Mouse (Mus musculus) kidney, postnatal 10 days (tissue): ENCODE results near the gene Vtn.

Experiments
- DNase-seq: peaks from one replicate; pipeline ENCODE4 v3.0.0; 2021; ENCODE audit warnings: mixed read lengths

Gene Vtn

DNA sequence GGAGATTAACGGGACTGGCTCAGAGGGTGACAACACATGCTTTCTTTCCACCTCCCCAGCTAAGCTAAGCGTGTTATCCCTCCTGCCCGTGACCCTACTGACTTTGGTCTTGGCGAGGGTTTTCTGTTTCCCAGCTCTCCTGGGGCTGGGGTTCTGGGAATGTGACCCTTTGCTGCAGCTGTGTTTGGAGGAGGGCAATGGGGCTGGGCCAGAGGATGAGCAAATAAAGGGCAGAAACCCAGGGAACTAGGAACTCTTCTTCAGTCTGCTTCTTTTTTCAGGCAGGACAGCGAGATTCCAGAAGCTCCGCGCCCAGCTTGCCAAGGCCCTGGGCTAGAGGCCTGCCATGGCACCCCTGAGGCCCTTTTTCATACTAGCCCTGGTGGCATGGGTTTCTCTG, at the start of gene Vtn:
TSS of gene Vtn (plus strand) at position 88 of the 400 bp plus-strand sequence.
- DNase-seq, result no peak

- DNase-seq, result no peak
Observed at GRCm38 (mm10) chr11:78450337-78450736, 48.6 kb upstream of the Vtn start.

GRCm38 (mm10) chr11:78453675-78454074, 45.2 kb upstream of the Vtn start:
- DNase-seq, result peak; percentile 84

DNA sequence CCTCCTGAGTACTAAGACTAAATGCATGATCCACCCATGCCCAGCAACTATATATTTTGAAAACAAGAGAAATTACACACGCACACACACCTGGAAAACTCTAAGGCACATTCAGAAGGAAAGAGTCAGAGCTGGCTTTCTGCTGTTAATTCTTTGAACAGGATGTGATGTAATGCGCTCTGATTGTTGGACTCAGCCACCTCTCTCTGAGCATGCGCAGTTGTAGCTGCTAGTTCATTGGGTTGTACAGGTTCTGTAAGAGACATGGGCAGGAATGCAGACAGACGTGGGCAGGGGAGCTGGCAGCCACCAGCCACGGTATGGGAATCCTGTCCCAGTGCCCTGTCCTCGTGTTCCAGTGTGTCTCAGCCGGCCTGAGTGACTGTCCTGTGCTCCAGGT, 44.6 kb upstream of the Vtn start:
- DNase-seq, result no peak

- DNase-seq, result peak; percentile 68
Observed at GRCm38 (mm10) chr11:78455308-78455707, 43.6 kb upstream of the Vtn start.

- DNase-seq, result no peak
Observed at GRCm38 (mm10) chr11:78458740-78459139, 40.2 kb upstream of the Vtn start.

GRCm38 (mm10) chr11:78461894-78462293, 37.0 kb upstream of the Vtn start:
- no peak for DNase-seq

DNA sequence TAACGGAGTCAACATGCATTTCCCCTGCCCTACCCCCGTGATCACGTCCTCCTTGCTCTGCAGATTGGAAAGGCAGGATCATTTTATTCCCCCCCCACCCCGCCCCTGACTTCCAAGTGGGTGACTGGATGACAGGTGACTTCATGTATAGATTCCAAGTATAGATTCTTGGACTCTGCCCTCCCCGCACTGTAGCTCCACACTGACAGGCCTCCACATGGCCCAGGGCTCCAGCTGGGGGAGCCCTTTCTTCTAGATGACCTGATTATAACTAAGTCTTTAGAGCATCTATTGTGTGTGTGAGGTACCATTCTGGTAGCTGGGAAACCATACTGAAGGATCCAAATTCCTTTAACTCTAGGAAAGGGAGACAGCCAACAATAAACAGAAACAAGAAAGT, 36.2 kb upstream of the Vtn start:
- DNase-seq, result no peak

DNA sequence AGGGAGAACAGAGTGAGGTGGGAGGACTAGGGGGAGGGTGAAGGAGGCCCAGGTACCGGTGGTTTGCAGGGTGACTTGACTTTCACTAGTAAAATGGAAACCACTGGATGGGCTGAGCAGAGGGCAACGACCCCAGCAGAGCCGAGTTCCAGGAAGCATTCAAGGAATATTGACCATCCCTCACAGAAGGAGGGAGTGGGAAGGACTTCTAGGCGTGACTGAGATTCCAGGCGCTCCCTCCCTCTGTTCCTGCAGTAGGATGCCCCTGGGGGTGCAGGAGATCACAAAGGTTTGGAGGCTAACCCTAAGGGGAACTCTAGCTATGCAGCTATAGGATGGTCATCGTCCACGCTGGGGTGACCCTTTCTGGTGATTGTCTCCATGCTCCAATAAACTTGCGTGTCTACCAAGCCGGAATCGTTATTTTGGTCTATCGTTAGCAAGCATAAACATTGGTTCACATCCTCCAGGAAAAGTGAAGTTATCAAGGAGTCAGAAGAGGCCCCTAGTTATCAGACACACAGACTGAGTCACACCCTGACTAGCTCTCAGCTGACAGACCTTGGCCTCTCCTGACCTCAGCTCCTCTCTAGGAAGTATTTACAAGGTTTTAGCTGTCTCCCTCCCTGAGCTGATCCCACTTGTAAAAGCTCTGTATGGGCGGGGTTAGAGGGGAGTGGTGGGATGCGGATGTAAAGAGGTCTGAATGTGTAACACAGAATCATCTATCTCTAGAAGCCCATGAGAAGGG, 35.4 kb upstream of the Vtn start:
- no peak for DNase-seq

DNA sequence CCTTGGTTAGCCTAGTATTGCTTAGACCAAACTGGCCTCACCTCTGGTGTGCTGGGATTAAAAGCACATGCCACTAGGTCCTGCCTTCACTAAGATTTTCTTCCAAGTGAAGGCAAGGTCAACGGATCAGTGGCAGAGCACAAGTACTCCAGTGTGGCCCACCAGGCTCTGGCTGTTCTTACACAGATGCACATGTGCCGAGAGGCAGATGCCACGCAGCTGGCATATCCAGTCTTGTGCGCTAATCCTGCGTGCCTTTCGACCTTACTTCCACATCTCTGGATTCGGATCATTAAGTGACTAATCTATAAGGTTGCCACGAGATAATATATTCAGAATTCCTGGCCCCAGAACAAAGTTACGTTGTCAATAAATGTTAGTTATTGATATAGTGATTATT, 33.8 kb upstream of the Vtn start:
- DNase-seq, result no peak

GRCm38 (mm10) chr11:78465568-78466180, 33.2 kb upstream of the Vtn start, which contains the start of gene Slc46a1:
Slc46a1 (plus strand) TSS chr11:78465697.
- DNase-seq, result peak; percentile 94

- DNase-seq, result peak; percentile 24
Observed at GRCm38 (mm10) chr11:78466242-78466912, 32.5 kb upstream of the Vtn start.

GRCm38 (mm10) chr11:78467515-78467914, 31.4 kb upstream of the Vtn start:
- DNase-seq, result no peak

GRCm38 (mm10) chr11:78467932-78468331, 31.0 kb upstream of the Vtn start:
- no peak for DNase-seq

- DNase-seq, result peak; percentile 3
Observed at GRCm38 (mm10) chr11:78471326-78472103, 27.4 kb upstream of the Vtn start.

- DNase-seq, result peak; percentile 3
Observed at GRCm38 (mm10) chr11:78475289-78475688, 23.6 kb upstream of the Vtn start.

GRCm38 (mm10) chr11:78483639-78484038, 15.3 kb upstream of the Vtn start:
- no peak for DNase-seq

DNA sequence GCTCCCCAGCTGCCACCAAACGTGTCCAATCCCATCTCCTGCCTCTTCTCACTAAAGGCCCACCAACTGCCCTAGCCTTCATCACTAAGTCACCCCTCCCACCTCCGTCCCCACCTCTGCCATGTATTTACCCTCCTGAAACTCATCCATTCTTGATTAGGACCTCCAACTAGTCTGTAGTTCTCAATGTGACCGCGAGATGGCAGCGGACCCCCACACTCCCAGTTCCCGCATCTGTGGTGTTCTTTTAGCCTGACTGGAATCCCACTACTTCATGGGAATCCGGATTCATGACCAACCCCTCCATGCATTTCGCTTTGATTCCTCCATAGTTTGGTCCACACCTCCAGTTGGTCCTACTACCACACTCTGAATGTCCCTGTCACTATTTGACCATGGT, 10.7 kb upstream of the Vtn start:
- DNase-seq, result peak; percentile 84

DNA sequence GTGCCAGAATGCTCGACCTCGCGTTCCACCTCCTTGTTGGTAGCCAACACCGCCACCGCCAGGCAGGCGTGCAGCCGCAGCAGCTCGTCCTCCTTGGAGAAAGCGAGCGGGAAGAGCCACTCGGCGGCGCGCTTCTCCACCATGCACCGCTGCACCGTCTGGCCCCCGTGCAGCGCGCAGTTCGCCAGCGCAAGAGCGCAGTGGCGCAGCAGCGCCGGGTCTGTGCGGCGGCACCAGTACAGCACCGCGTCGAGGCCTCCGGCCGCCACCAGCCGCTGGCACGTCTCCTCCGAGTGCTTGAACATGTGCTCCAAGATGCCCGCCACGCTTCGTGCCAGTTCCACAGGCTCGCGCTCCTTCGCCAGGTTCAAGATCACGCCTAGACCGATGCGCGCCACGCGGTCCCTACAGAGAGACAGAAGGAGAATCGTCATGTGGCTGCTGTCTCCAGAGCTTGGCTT, 8.1 kb upstream of the Vtn start:
- peak; percentile 35 for DNase-seq

DNA sequence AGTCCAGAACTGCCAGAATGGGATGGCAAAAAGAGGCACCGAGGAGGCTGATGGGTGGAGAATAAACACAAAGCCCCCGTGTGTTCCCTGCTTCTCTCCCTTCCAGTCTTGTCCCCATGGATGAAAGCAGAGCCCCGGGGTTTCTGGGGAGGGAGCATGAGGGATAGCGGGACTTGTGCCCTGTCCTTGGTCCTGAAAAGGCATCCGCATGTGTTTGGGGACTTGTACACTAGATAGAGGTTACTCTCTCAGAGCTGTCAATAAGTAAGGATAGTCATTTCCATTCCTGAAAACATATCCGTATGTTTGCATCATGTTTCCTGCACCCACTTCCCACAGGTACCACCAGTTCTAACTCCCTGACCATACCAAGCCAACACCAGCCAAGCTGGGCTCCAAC, 3.0 kb upstream of the Vtn start:
- DNase-seq, result peak; percentile 80

DNA sequence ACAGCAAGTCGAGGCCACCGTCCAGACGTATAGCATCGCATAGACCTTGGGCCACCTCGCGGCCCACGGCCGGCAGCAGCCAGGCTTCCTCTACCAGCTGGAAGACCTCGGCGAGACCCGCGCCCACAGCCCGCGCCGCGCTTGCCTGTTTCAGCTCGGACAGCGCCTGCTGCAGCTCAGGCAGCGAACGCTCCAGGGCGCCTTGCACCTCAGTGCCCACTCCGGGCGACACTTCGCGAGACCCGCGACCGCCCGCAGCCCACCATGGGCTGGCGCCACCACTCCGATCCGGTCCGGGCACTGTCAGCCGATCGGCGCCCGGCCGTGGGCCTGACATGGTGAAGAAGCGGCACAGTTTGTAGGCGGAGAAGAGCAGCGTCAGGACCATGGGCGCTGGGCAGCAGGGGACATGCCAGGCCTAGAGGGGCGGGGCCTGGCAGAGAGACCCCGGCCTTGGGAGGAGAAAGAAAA, 1.8 kb upstream of the Vtn start:
- DNase-seq, result peak; percentile 53

DNA sequence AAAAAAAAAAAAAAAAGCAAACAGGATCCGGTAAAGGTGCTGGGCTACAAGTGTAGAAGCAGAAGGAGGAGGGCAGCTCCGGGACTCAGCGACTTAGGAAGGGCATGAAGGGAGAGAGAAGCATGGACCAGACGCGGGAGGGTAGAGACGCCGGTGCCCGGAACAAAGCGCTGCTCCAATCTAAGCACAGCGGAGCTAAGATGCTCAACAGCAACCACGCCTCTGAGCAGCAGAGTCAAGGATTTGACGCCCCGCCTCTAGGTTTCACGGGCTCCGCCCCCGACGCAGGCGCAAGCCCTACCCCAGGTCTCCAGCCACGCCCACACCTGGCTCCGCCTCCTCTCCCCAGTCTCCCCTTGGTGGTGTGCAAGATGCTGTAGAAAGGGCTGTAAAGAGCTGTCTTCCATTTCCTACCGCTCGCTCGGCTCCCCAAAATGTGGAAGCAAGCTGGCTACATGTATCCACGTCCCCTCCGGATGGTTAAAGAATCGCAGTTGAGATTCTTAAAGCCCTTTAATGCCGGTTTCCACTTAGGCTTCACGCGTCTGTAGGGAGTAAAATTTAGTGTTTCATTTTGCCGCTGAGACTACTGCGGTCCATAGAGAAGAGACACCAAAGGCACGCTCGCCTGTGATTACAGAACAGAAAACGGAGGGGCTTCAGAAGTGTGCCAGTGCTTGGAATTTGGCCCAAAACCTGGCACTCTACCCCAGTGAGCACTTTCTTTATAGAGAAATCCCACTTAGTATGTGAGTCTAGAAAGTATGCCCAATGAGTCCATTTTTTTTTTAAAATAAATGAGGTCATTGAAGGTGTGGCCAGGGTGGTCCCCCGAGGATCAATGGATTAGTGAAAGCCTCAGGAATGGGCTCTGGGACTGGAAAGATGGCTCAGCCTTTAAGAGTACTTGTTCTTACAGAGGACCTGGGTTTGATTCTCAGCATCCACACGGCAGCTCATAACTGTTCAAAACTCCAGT, 1.1 kb upstream of the Vtn start, which contains the start of gene Sarm1:
TSS of gene Sarm1 (minus strand) at position 211 of the 979 bp plus-strand sequence.
- DNase-seq, result peak; percentile 94
